Mouse (Mus musculus): Measurements from ENCODE around the gene Abhd4.

DNA sequence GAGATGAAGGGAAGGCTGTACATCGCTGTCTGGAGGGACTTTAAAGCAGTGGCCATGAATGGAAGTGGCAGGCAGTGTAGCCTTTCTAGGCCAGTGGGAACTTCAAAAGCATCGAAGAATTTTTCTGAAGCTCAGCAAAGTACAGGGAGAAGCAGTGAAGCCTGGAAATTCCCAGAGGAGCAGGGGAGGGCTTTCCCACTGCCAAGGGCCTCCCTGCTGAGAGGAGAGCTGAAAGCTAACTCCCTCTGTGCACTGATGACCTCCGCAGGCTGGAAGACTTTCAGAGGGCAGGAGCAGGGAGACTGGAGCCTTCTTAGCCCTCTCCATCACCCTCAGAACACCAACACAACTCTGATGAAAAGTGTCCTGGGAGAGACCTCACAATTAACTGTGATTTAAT, 57.8 kb downstream of the Abhd4 start:
- TF ChIP-seq CTCF (IDR thresholded peaks at IDR 0.05; ENCODE audit: control insufficient read depth, insufficient read depth, insufficient replicate concordance, low read depth, low read length) = no peak
- TF ChIP-seq POLR2A (IDR thresholded peaks at IDR 0.05; ENCODE audit: control insufficient read depth, low read depth, low read length) = no peak
